Mouse (Mus musculus): ENCODE results near the gene Fgfr2.
A peak's percentile ranks its signal among the peaks of the same experiment; 100 is the strongest.
"Not testable (repeated sequence)": the region's sequence is repeated elsewhere in the genome, so short reads cannot be mapped to it uniquely, and the experiment has no call there.

The Fgfr2 gene

DNA sequence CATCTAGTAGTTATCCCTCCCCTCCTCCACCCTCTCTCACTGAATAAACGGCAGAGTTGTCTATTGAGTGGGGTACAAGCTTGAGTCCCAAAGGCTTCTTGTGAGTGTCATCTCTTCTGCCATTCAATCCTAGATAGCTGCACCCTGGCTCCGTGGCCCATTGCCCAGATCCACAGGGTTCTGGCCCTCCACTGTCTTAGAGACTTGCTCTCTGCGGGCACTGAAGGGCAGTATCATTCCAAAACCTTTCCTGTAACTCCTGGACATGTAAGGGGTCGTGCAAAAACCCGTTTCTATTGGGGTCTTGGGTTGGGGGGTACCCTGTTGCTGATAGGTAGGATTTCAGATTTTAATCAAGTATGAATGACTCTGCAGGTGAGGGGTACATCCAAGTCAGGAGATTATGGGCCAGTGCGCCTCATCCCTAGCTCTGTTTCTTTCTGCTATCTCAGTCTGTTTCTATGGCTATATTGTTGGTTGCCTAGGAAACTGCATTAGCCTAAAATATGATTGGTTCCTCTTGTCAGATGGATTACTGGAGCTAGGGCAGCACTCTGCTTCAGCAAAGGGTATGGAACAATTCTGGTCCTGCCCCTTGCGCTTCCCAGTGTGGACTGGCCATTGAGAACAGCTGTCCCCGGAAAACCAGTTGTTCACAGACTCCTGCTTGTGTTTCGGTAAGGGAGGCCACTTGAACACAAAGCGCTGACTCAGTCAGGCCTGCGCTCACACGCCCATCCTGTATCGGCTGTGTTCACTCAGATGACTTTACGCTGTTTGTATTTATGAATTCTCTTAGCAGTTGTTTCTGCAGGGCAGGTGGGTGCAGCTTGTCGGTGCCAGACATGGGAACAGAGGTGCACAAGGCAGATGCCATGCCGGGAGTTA, 2426.6 kb downstream of the Fgfr2 start:
- peak; percentile 45 for DNase-seq (ENCODE audit: low spot score)

GRCm38 (mm10) chr7:130695669-130696338, 2427.3 kb downstream of the Fgfr2 start:
- no peak for DNase-seq (ENCODE audit: low spot score)

- no peak for DNase-seq (ENCODE audit: low spot score)
Observed at GRCm38 (mm10) chr7:130693800-130694193, 2429.4 kb downstream of the Fgfr2 start.

DNA sequence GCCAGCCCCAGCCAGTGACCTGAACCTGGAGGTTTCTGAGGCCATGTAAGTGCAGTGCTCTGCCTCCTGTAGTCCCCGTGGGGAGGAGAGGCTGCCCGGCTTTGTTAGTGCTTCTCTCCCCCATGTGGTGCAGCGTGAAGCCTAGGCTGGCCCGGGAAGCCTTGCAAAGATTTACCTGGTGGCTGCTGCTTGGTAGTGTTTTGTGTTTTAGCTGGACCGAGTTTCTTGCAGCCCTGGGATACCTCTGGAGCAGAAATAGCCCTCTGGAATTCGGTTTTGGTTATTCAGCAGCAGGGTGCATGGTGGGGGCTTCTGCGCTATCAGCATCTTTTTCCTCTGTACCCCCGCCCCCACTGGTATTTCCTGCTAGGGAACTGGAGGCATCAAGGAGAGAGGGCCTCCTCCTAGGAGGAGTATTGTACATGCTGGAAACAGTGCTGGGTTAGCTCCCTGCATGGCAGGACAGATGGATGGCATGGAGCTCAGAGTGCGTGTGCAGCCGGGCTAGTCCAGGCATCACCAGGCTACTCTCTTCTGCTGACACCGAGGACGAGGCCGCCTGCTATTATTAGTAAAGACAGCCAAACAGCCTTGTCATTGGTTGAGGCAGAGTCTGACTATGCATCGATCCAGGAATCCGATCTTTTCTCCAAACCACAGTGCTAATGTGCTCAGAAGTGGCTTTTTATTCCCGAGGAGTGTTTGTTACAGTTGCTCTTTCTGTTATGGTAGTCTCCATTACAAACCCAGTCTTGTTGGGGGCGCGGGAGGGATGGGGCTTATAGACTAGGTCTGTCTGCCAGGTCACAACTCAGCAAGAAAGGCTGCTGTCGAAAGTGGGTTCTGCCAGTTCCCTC, 2430.0 kb downstream of the Fgfr2 start:
- no peak for DNase-seq (ENCODE audit: low spot score)

- DNase-seq (ENCODE audit: low spot score), result peak; percentile 50
Observed at GRCm38 (mm10) chr7:130692392-130692942, 2430.7 kb downstream of the Fgfr2 start.

DNA sequence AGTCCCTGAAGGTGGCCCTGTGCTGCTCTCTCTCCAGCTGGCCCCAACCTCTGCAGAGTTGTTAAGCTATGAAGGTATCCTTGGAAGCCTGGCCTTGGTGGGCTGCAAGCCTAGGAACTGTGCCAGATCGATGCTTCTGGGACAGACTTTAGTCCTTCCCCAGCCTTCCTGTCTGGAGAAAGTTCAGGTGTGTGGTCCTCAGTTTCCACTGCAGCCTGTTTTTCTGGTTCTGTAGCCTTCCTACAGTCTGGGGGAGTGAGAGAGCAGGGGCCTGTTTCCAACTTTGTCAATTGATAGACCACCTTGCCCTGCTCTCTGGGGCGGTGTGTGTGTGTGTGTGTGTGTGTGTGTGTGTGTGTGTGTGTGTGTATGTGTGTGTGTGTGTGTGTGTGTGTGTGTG, 2431.2 kb downstream of the Fgfr2 start:
- no peak for DNase-seq (ENCODE audit: low spot score)

- DNase-seq (ENCODE audit: low spot score), result no peak
Observed at GRCm38 (mm10) chr7:130690869-130691268, 2432.3 kb downstream of the Fgfr2 start.

- DNase-seq (ENCODE audit: low spot score), result no peak
Observed at GRCm38 (mm10) chr7:130688601-130689000, 2434.5 kb downstream of the Fgfr2 start.

- DNase-seq (ENCODE audit: low spot score), result peak; percentile 59
Observed at GRCm38 (mm10) chr7:130681798-130682197, 2441.4 kb downstream of the Fgfr2 start.

DNA sequence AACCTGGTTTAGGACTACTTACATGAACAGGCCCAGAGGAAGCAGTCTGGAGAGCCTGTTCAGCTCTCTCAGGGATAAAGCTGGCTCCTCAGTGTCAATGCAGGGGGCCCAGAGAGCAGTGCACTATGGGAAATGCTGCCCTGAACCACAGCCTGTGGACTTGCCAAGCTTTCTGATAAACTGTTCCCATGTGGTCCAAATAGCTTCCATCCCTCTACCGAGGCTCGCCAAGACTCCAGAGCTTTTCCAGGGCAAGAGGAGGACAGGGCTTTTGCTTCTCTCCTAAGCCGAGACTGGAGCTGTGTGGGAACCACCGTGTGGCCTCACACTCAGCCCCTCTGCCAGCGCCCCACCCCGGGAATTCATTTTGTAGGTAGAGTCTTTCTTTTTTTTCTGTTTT, 2444.7 kb downstream of the Fgfr2 start:
- DNase-seq (ENCODE audit: low spot score), result no peak

GRCm38 (mm10) chr7:130677541-130678274, 2445.4 kb downstream of the Fgfr2 start:
- DNase-seq (ENCODE audit: low spot score), result no peak

DNA sequence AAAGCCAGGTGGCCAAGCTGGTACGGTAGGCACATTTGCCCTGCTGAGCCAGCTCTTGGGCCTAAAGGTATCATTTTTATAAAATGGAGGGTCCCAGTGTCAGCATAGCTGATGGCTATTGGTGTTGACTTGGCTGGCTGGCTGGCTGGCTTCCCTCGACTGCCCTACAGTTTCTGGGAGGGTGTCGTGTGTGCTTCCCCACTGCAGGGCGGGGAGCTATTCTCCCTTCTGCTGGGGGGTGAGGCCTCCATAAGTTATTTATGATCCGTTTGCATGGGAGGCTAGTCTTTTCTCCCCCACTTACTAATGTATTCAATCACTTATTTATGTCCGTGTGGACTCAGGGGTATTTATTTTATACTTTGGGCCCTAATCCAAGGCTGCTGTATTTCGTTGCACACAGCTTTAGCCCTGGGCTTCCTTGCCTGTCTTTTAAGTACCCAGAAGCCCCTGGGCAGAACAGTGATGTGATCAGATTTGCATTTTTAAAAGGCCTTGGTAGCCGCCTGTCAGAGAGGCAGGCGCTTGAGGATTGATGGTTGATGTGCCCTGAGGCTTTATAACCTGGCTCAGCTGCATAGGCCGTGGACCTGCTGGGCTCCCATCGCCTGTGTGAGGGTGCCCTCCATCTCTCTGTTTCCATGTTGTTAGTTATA, 2446.1 kb downstream of the Fgfr2 start:
- DNase-seq (ENCODE audit: low spot score), result no peak

DNA sequence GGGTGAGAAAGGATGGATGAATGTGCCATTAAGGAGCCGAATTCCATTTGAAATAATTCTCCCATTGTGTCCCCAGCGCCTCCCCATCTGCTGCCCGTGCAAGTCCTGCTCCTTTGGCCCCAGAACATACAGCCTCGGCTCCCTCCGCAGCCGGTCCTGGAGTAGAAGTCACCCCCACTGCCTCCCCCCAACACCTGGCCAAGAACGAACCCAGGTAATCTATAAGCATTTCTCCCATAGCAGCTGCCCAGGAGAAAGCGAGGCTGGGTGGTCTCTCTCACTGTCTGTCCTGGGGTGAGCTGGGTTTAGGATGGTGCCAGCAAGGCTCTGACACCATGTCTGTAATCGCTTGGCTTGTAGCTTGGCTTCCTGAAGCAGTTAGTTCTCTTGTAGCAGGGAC, 2448.6 kb downstream of the Fgfr2 start:
- DNase-seq (ENCODE audit: low spot score), result no peak

GRCm38 (mm10) chr7:130673169-130674033, 2449.7 kb downstream of the Fgfr2 start:
- no peak for DNase-seq (ENCODE audit: low spot score)

GRCm38 (mm10) chr7:130671301-130671700, 2451.8 kb downstream of the Fgfr2 start:
- DNase-seq (ENCODE audit: low spot score), result peak; percentile 76

- DNase-seq (ENCODE audit: low spot score), result no peak
Observed at GRCm38 (mm10) chr7:130670358-130670757, 2452.8 kb downstream of the Fgfr2 start.

DNA sequence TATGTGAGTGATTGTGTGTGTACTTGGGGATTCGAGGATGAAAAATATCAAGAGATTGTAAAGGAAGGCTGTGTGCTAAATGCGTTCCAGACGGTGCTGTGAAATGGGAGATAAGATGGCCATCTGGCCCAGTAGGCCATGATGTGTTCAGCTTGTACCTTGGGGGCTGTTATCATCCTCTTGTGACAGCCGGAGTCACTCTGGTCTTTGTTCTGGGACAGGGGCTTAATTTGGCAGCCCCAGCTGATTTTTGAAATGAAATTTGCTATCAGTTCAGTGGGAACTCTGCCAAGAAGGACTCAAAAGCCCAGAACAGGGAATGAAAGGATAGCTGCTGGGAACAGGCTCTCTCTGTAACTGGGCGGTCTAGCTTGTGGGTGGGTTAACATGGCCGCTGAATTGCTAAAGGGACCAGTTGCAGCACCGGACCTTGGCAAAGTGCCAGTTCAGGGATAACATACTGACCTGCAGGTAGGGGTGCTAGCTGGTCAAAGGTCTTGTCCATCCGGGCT, 2453.7 kb downstream of the Fgfr2 start:
- DNase-seq (ENCODE audit: low spot score), result peak; percentile 37

- no peak for DNase-seq (ENCODE audit: low spot score)
Observed at GRCm38 (mm10) chr7:130668729-130669281, 2454.3 kb downstream of the Fgfr2 start.

DNA sequence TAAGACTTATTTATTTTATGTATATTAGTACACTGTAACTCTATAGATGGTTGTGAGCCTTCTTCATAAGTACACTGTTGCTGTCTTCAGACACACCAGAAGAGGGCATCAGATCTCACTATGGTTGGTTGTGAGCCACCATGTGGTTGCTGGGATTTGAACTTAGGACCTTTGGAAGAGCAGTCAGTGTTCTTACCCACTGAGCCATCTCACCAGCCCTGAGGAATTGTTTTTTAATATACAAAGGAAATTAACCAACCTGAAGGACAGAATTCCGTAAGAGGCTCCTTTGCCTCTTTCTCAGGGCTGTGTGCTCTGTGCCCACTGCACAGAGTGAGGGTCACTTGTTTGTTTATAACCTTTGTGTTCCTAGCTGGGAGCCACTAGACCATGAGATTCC, 2455.1 kb downstream of the Fgfr2 start:
- DNase-seq (ENCODE audit: low spot score), result not testable (repeated sequence)

All from urinary bladder, postnatal 14 days (tissue).